Mouse (Mus musculus): ENCODE results near the gene Clk4. TPM values are rescaled to one million over a fixed set of nuclear protein-coding genes. Genes with fewer than 3 reads are reported as not detected.

The Clk4 gene
- polyA plus RNA-seq, 1 experiment from 2014 or later: 51.0 TPM

- peaks cover 31% of the 10 kb centered on the region for H3K36me3 ChIP-seq
- 0 out of 2 replicates have a peak, but pooled peaks cover under 1% of the 10 kb centered on the region for H3K27me3 ChIP-seq
- no peaks in the 10 kb centered on the region for H3K9me3 ChIP-seq (replicated peaks)
- peak overlapping the region; percentile 99 for H3K9ac ChIP-seq
- DNase-seq (no peak), ATAC-seq (ENCODE audit: low read depth) (no peak)
- H3K27ac ChIP-seq: peak overlapping the region; percentile 95
- WGBS (ENCODE audit: insufficient replicate concordance): 50% methylated on average over 3 of the region's 3 CpGs
- H3K4me3 ChIP-seq (replicated peaks): peak overlapping the region; percentile 98
- peak overlapping the region; percentile 86 for H3K4me2 ChIP-seq
- peaks cover 42% of the 10 kb centered on the region for H3K4me1 ChIP-seq (replicated peaks)
Measured at GRCm38 (mm10) chr11:51265326-51265725, 3.8 kb downstream of the Clk4 start.

- Histone ChIP-seq H3K4me2 (no peak overlapping the region), H3K27me3 (no peaks in the 10 kb centered on the region), H3K9me3 (replicated peaks) (no peaks in the 10 kb centered on the region), H3K4me3 (replicated peaks) (no peak overlapping the region), H3K27ac (no peak overlapping the region), H3K9ac (no peak overlapping the region), H3K36me3 (peaks cover 85% of the 10 kb centered on the region), H3K4me1 (replicated peaks) (no peaks in the 10 kb centered on the region)
- DNase-seq (no peak), ATAC-seq (ENCODE audit: low read depth) (no peak)
- WGBS (ENCODE audit: insufficient replicate concordance): 85% methylated on average over 1 of the region's 1 CpGs
Measured at GRCm38 (mm10) chr11:51274418-51274817, 12.9 kb downstream of the Clk4 start.

- peaks cover 55% of the 10 kb centered on the region for H3K27me3 ChIP-seq
- ATAC-seq (ENCODE audit: low read depth) (peak; percentile 82), DNase-seq (peak; percentile 23)
- peak within 1 kb of the TSS; percentile 78 for H3K4me2 ChIP-seq
- peak within 1 kb of the TSS; percentile 63 for H3K4me3 ChIP-seq (replicated peaks)
- H3K27ac ChIP-seq: no peak within 1 kb of the TSS
- WGBS (ENCODE audit: insufficient replicate concordance): under 1% methylated on average over 38 of the region's 38 CpGs
- peaks cover 7% of the 10 kb centered on the region; the same call in 1 of the 2 replicates for H3K36me3 ChIP-seq
- H3K9me3 ChIP-seq (replicated peaks): no peaks in the 10 kb centered on the region
- H3K4me1 ChIP-seq (replicated peaks): peaks cover 10% of the 10 kb centered on the region
- peak within 1 kb of the TSS; percentile 57 for H3K9ac ChIP-seq
Measured at GRCm38 (mm10) chr11:51289564-51290041, 28.1 kb downstream of the Clk4 start, which contains the start of gene Col23a1. Col23a1 (plus strand) TSS chr11:51289920.

GRCm38 (mm10) chr11:51290066-51290955 is 28.8 kb downstream of the Clk4 start:
- Histone ChIP-seq H3K9ac (peak overlapping the region; percentile 57), H3K4me1 (replicated peaks) (peaks cover 10% of the 10 kb centered on the region)
- DNase-seq: peak; percentile 9

GRCm38 (mm10) chr11:51293956-51294530 is 32.5 kb downstream of the Clk4 start:
- Histone ChIP-seq H3K4me1 (replicated peaks) (peaks cover 10% of the 10 kb centered on the region), H3K9ac (no peak overlapping the region), H3K27me3 (peaks cover 46% of the 10 kb centered on the region), H3K4me2 (no peak overlapping the region), H3K36me3 (no peaks in the 10 kb centered on the region), H3K4me3 (replicated peaks) (no peak overlapping the region), H3K9me3 (replicated peaks) (peaks cover 5% of the 10 kb centered on the region; the same call in 1 of the 2 replicates), H3K27ac (no peak overlapping the region)
- ATAC-seq (ENCODE audit: low read depth): no peak
- no peak for DNase-seq
- 57% methylated on average over 2 of the region's 2 CpGs for WGBS (ENCODE audit: insufficient replicate concordance)

More at GRCm38 (mm10) chr11:51290066-51290955, 28.8 kb downstream of the Clk4 start:
- H3K27me3 ChIP-seq: peaks cover 55% of the 10 kb centered on the region
- peak overlapping the region; percentile 63 for H3K4me3 ChIP-seq (replicated peaks)
- H3K36me3 ChIP-seq: peaks cover under 1% of the 10 kb centered on the region; the same call in 1 of the 2 replicates
- no peak overlapping the region for H3K27ac ChIP-seq
- no peaks in the 10 kb centered on the region; the same call in 1 of the 2 replicates for H3K9me3 ChIP-seq (replicated peaks)
- WGBS (ENCODE audit: insufficient replicate concordance): 2% methylated on average over 69 of the region's 74 CpGs
- ATAC-seq (ENCODE audit: low read depth): no peak; the same call in 1 of the 2 replicates
- H3K4me2 ChIP-seq: peak overlapping the region; percentile 78

GRCm38 (mm10) chr11:51295742-51296141 is 34.2 kb downstream of the Clk4 start:
- no peaks in the 10 kb centered on the region for H3K4me1 ChIP-seq (replicated peaks)
- H3K27ac ChIP-seq: no peak overlapping the region
- H3K9me3 ChIP-seq (replicated peaks): peaks cover 5% of the 10 kb centered on the region; the same call in 1 of the 2 replicates
- no peaks in the 10 kb centered on the region for H3K36me3 ChIP-seq
- H3K27me3 ChIP-seq: peaks cover 29% of the 10 kb centered on the region
- no peak overlapping the region for H3K4me3 ChIP-seq (replicated peaks)
- H3K4me2 ChIP-seq: no peak overlapping the region
- H3K9ac ChIP-seq: no peak overlapping the region
- DNase-seq: no peak
- WGBS (ENCODE audit: insufficient replicate concordance): 54% methylated on average over 3 of the region's 3 CpGs
- ATAC-seq (ENCODE audit: low read depth): no peak

- 61% methylated on average over 4 of the region's 4 CpGs for WGBS (ENCODE audit: insufficient replicate concordance)
- Histone ChIP-seq H3K9me3 (replicated peaks) (peaks cover 5% of the 10 kb centered on the region; the same call in 1 of the 2 replicates), H3K4me1 (replicated peaks) (no peaks in the 10 kb centered on the region), H3K4me2 (no peak overlapping the region), H3K9ac (no peak overlapping the region), H3K36me3 (no peaks in the 10 kb centered on the region), H3K4me3 (replicated peaks) (no peak overlapping the region), H3K27ac (no peak overlapping the region), H3K27me3 (no peaks in the 10 kb centered on the region)
- no peak for ATAC-seq (ENCODE audit: low read depth)
- DNase-seq: no peak
Measured at GRCm38 (mm10) chr11:51298691-51299090, 37.2 kb downstream of the Clk4 start.

- Histone ChIP-seq H3K4me2 (no peak overlapping the region), H3K27ac (no peak overlapping the region), H3K9me3 (replicated peaks) (no peaks in the 10 kb centered on the region), H3K27me3 (no peaks in the 10 kb centered on the region), H3K9ac (no peak overlapping the region), H3K36me3 (no peaks in the 10 kb centered on the region), H3K4me3 (replicated peaks) (no peak overlapping the region), H3K4me1 (replicated peaks) (no peaks in the 10 kb centered on the region)
- DNase-seq (no peak), ATAC-seq (ENCODE audit: low read depth) (no peak)
- 69% methylated on average over 5 of the region's 5 CpGs for WGBS (ENCODE audit: insufficient replicate concordance)
Measured at GRCm38 (mm10) chr11:51302396-51302795, 40.9 kb downstream of the Clk4 start.

- ATAC-seq (ENCODE audit: low read depth): no peak
Measured at GRCm38 (mm10) chr11:51303981-51304553, 42.5 kb downstream of the Clk4 start.

GRCm38 (mm10) chr11:51308306-51308705 is 46.8 kb downstream of the Clk4 start:
- Histone ChIP-seq H3K4me1 (replicated peaks) (no peaks in the 10 kb centered on the region), H3K9ac (no peak overlapping the region), H3K4me2 (no peak overlapping the region), H3K27me3 (no peaks in the 10 kb centered on the region), H3K9me3 (replicated peaks) (no peaks in the 10 kb centered on the region), H3K36me3 (no peaks in the 10 kb centered on the region), H3K27ac (no peak overlapping the region), H3K4me3 (replicated peaks) (no peak overlapping the region)
- no peak for DNase-seq
- 37% methylated on average over 5 of the region's 5 CpGs for WGBS (ENCODE audit: insufficient replicate concordance)
- no peak for ATAC-seq (ENCODE audit: low read depth)

More at GRCm38 (mm10) chr11:51303981-51304553, 42.5 kb downstream of the Clk4 start:
- H3K27ac ChIP-seq: no peak overlapping the region
- no peaks in the 10 kb centered on the region for H3K9me3 ChIP-seq (replicated peaks)
- no peaks in the 10 kb centered on the region for H3K36me3 ChIP-seq
- H3K9ac ChIP-seq: no peak overlapping the region
- no peaks in the 10 kb centered on the region for H3K27me3 ChIP-seq
- 68% methylated on average over 12 of the region's 12 CpGs for WGBS (ENCODE audit: insufficient replicate concordance)
- H3K4me2 ChIP-seq: no peak overlapping the region
- no peaks in the 10 kb centered on the region for H3K4me1 ChIP-seq (replicated peaks)
- DNase-seq: no peak
- no peak overlapping the region for H3K4me3 ChIP-seq (replicated peaks)

GRCm38 (mm10) chr11:51311846-51312245 is 50.3 kb downstream of the Clk4 start:
- H3K27ac ChIP-seq: no peak overlapping the region
- no peak for ATAC-seq (ENCODE audit: low read depth)
- no peak overlapping the region for H3K4me2 ChIP-seq
- no peak overlapping the region for H3K4me3 ChIP-seq (replicated peaks)
- H3K36me3 ChIP-seq: no peaks in the 10 kb centered on the region
- 73% methylated on average over 8 of the region's 8 CpGs for WGBS (ENCODE audit: insufficient replicate concordance)
- no peak for DNase-seq
- no peak overlapping the region for H3K9ac ChIP-seq
- no peaks in the 10 kb centered on the region for H3K9me3 ChIP-seq (replicated peaks)
- H3K27me3 ChIP-seq: no peaks in the 10 kb centered on the region
- H3K4me1 ChIP-seq (replicated peaks): peaks cover 5% of the 10 kb centered on the region; the same call in 1 of the 2 replicates
